Mouse (Mus musculus): Measurements from ENCODE around the gene Gpc3. TPM values are rescaled to one million over a fixed set of nuclear protein-coding genes. Genes with fewer than 3 reads are reported as not detected.
A peak's percentile ranks its signal among the peaks of the same experiment; 100 is the strongest.

Gpc3 gene
- total RNA-seq, 1 experiment: 61.9 TPM

- Histone ChIP-seq H3K27ac (ENCODE audit: insufficient read depth, low read depth, low read length, poor library complexity, severe bottlenecking) (no peak overlapping the region), H3K4me1 (ENCODE audit: control insufficient read depth in 2 of 2, insufficient read depth in 2 of 2, low read length in 2 of 2, poor library complexity in 1 of 2) (no peaks in the 10 kb centered on the region; a peak in 1 of 4 replicates), H3K36me3 (ENCODE audit: control insufficient read depth, insufficient read depth, low read length, poor library complexity, severe bottlenecking) (no peaks in the 10 kb centered on the region), H3K4me3 (ENCODE audit: insufficient read depth in 1 of 2, low read depth in 1 of 2, low read length in 2 of 2, poor library complexity in 1 of 2, severe bottlenecking in 1 of 2) (peak overlapping the region; percentile 60 to 76), H3K9me3 (ENCODE audit: control insufficient read depth, insufficient read depth, low read depth, low read length) (no peaks in the 10 kb centered on the region), H3K9ac (ENCODE audit: insufficient read depth, low read depth, low read length, poor library complexity, severe bottlenecking) (no peak overlapping the region)
- TF ChIP-seq HCFC1 (IDR thresholded peaks at IDR 0.05; ENCODE audit: borderline replicate concordance, insufficient read depth, low read length) (no peak), ZC3H11A (IDR thresholded peaks at IDR 0.05; ENCODE audit: borderline replicate concordance, low read depth, low read length) (no peak), MAFK (IDR thresholded peaks at IDR 0.05; ENCODE audit: insufficient read depth, low read depth, low read length) (no peak), ZNF384 (IDR thresholded peaks at IDR 0.05; ENCODE audit: low read depth, low read length) (no peak), CHD2 (IDR thresholded peaks at IDR 0.05; ENCODE audit: low read depth, low read length) (no peak)
- in situ Hi-C loops (cut with MboI; ENCODE audit: low sequenced_read_pairs in 2 of 2, unreplicated experiment in 2 of 2): no loop called here
- no peak for DNase-seq (ENCODE audit: low read depth, low spot score)
Observed at GRCm38 (mm10) chrX:52614031-52614381, 256 bp upstream of the Gpc3 start.

GRCm38 (mm10) chrX:52612806-52613205 is 944 bp downstream of the Gpc3 start:
- no peaks in the 10 kb centered on the region; a peak in 1 of 4 replicates for H3K4me1 ChIP-seq (ENCODE audit: control insufficient read depth in 2 of 2, insufficient read depth in 2 of 2, low read length in 2 of 2, poor library complexity in 1 of 2)

GRCm38 (mm10) chrX:52611987-52612670 is 1.6 kb downstream of the Gpc3 start:
- Histone ChIP-seq H3K27ac (ENCODE audit: insufficient read depth, low read depth, low read length, poor library complexity, severe bottlenecking) (no peak overlapping the region), H3K4me3 (ENCODE audit: insufficient read depth in 1 of 2, low read depth in 1 of 2, low read length in 2 of 2, poor library complexity in 1 of 2, severe bottlenecking in 1 of 2) (peak overlapping the region; percentile 60 to 76), H3K9ac (ENCODE audit: insufficient read depth, low read depth, low read length, poor library complexity, severe bottlenecking) (peak overlapping the region; percentile 5; the same call in 1 of the 2 replicates), H3K36me3 (ENCODE audit: control insufficient read depth, insufficient read depth, low read length, poor library complexity, severe bottlenecking) (no peaks in the 10 kb centered on the region), H3K4me1 (ENCODE audit: control insufficient read depth in 2 of 2, insufficient read depth in 2 of 2, low read length in 2 of 2, poor library complexity in 1 of 2) (no peaks in the 10 kb centered on the region; a peak in 1 of 4 replicates), H3K9me3 (ENCODE audit: control insufficient read depth, insufficient read depth, low read depth, low read length) (no peaks in the 10 kb centered on the region)
- no peak for DNase-seq (ENCODE audit: low read depth, low spot score)
- no peak for TF ChIP-seq MAFK (IDR thresholded peaks at IDR 0.05; ENCODE audit: insufficient read depth, low read depth, low read length)
- no peak for TF ChIP-seq ZC3H11A (IDR thresholded peaks at IDR 0.05; ENCODE audit: borderline replicate concordance, low read depth, low read length)
- no peak for TF ChIP-seq CHD2 (IDR thresholded peaks at IDR 0.05; ENCODE audit: low read depth, low read length)
- TF ChIP-seq HCFC1 (IDR thresholded peaks at IDR 0.05; ENCODE audit: borderline replicate concordance, insufficient read depth, low read length): no peak
- no peak for TF ChIP-seq ZNF384 (IDR thresholded peaks at IDR 0.05; ENCODE audit: low read depth, low read length)
- in situ Hi-C loops (cut with MboI; ENCODE audit: low sequenced_read_pairs in 2 of 2, unreplicated experiment in 2 of 2): no loop called here

More at GRCm38 (mm10) chrX:52612806-52613205, 944 bp downstream of the Gpc3 start:
- Histone ChIP-seq H3K36me3 (ENCODE audit: control insufficient read depth, insufficient read depth, low read length, poor library complexity, severe bottlenecking) (no peaks in the 10 kb centered on the region), H3K4me3 (ENCODE audit: insufficient read depth in 1 of 2, low read depth in 1 of 2, low read length in 2 of 2, poor library complexity in 1 of 2, severe bottlenecking in 1 of 2) (peak overlapping the region; percentile 60 to 76), H3K27ac (ENCODE audit: insufficient read depth, low read depth, low read length, poor library complexity, severe bottlenecking) (no peak overlapping the region), H3K9me3 (ENCODE audit: control insufficient read depth, insufficient read depth, low read depth, low read length) (no peaks in the 10 kb centered on the region), H3K9ac (ENCODE audit: insufficient read depth, low read depth, low read length, poor library complexity, severe bottlenecking) (peak overlapping the region; percentile 5; the same call in 1 of the 2 replicates)
- no peak for TF ChIP-seq MAFK (IDR thresholded peaks at IDR 0.05; ENCODE audit: insufficient read depth, low read depth, low read length)
- in situ Hi-C loops (cut with MboI; ENCODE audit: low sequenced_read_pairs in 2 of 2, unreplicated experiment in 2 of 2): no loop called here
- no peak for DNase-seq (ENCODE audit: low read depth, low spot score)

GRCm38 (mm10) chrX:52611541-52611940 is 2.2 kb downstream of the Gpc3 start:
- DNase-seq (ENCODE audit: low read depth, low spot score): no peak
- no peak for TF ChIP-seq MAFK (IDR thresholded peaks at IDR 0.05; ENCODE audit: insufficient read depth, low read depth, low read length)
- Histone ChIP-seq H3K27ac (ENCODE audit: insufficient read depth, low read depth, low read length, poor library complexity, severe bottlenecking) (no peak overlapping the region), H3K36me3 (ENCODE audit: control insufficient read depth, insufficient read depth, low read length, poor library complexity, severe bottlenecking) (no peaks in the 10 kb centered on the region), H3K4me1 (ENCODE audit: control insufficient read depth in 2 of 2, insufficient read depth in 2 of 2, low read length in 2 of 2, poor library complexity in 1 of 2) (no peaks in the 10 kb centered on the region; a peak in 1 of 4 replicates), H3K4me3 (ENCODE audit: insufficient read depth in 1 of 2, low read depth in 1 of 2, low read length in 2 of 2, poor library complexity in 1 of 2, severe bottlenecking in 1 of 2) (no peak overlapping the region), H3K9me3 (ENCODE audit: control insufficient read depth, insufficient read depth, low read depth, low read length) (no peaks in the 10 kb centered on the region), H3K9ac (ENCODE audit: insufficient read depth, low read depth, low read length, poor library complexity, severe bottlenecking) (no peak overlapping the region)
- in situ Hi-C loops (cut with MboI; ENCODE audit: low sequenced_read_pairs in 2 of 2, unreplicated experiment in 2 of 2): no loop called here

GRCm38 (mm10) chrX:52603143-52603542 is 10.6 kb downstream of the Gpc3 start:
- no peak overlapping the region for H3K4me3 ChIP-seq (ENCODE audit: insufficient read depth in 1 of 2, low read depth in 1 of 2, low read length in 2 of 2, poor library complexity in 1 of 2, severe bottlenecking in 1 of 2)
- no peak for DNase-seq (ENCODE audit: low read depth, low spot score)
- TF ChIP-seq ZC3H11A (IDR thresholded peaks at IDR 0.05; ENCODE audit: borderline replicate concordance, low read depth, low read length): no peak
- no peak for TF ChIP-seq HCFC1 (IDR thresholded peaks at IDR 0.05; ENCODE audit: borderline replicate concordance, insufficient read depth, low read length)
- no peak for TF ChIP-seq CHD2 (IDR thresholded peaks at IDR 0.05; ENCODE audit: low read depth, low read length)
- TF ChIP-seq ZNF384 (IDR thresholded peaks at IDR 0.05; ENCODE audit: low read depth, low read length): no peak
- no peaks in the 10 kb centered on the region for H3K36me3 ChIP-seq (ENCODE audit: control insufficient read depth, insufficient read depth, low read length, poor library complexity, severe bottlenecking)
- H3K9ac ChIP-seq (ENCODE audit: insufficient read depth, low read depth, low read length, poor library complexity, severe bottlenecking): no peak overlapping the region
- in situ Hi-C loops (cut with MboI; ENCODE audit: low sequenced_read_pairs in 2 of 2, unreplicated experiment in 2 of 2): no loop called here
- no peak overlapping the region for H3K27ac ChIP-seq (ENCODE audit: insufficient read depth, low read depth, low read length, poor library complexity, severe bottlenecking)
- H3K4me1 ChIP-seq (ENCODE audit: control insufficient read depth in 2 of 2, insufficient read depth in 2 of 2, low read length in 2 of 2, poor library complexity in 1 of 2): no peaks in the 10 kb centered on the region
- no peaks in the 10 kb centered on the region for H3K9me3 ChIP-seq (ENCODE audit: control insufficient read depth, insufficient read depth, low read depth, low read length)
